Mouse (Mus musculus): ENCODE measurements around the gene Plbd1.

- TF ChIP-seq FLI1 (IDR thresholded peaks at IDR 0.05; ENCODE audit: low read length): no peak
- no peak for TF ChIP-seq GATA1 (IDR thresholded peaks at IDR 0.05; ENCODE audit: borderline replicate concordance, low read length)
Observed at GRCm38 (mm10) chr6:136602601-136603000, 59.1 kb downstream of the Plbd1 start.

All from megakaryocyte, embryonic 14.5 days (primary cell).